Mouse (Mus musculus): ENCODE results near the gene Rnf40. TPM values are rescaled to one million over a fixed set of nuclear protein-coding genes. Genes with fewer than 3 reads are reported as not detected.

The Rnf40 gene
- polyA plus RNA-seq, 1 experiment, result 56.5 TPM

DNA sequence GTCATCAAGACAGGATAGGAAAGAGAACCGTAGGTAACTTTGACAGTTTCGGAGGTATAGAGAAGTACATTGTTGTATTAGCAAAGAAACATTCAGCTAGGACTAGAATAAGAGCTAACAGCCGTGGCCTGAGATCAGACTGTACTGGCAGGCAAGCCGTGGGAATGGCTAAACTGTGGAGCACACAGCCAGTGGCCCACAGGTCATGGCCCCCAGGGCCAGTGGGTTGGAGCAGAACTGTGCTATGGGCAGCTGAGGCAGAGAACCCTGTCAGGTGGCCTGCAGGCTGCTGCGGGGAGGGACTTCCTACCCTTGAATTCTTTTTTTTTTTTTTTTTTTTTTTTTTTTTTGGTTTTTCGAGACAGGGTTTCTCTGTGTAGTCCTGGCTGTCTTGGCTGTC lies 60.6 kb downstream of the Rnf40 start:
- Histone ChIP-seq H3K4me3 (ENCODE audit: control insufficient read depth, low read depth, low read length) (no peak overlapping the region), H3K36me3 (ENCODE audit: control insufficient read depth, insufficient read depth, low read length) (no peaks in the 10 kb centered on the region), H3K4me1 (ENCODE audit: control insufficient read depth, insufficient read depth, low read length) (peaks cover 4% of the 10 kb centered on the region), H3K27me3 (ENCODE audit: control insufficient read depth, insufficient read depth, low read length) (no peaks in the 10 kb centered on the region), H3K27ac (ENCODE audit: control insufficient read depth, insufficient read depth, low read depth, low read length) (no peak overlapping the region)
- no peak for TF ChIP-seq CTCF (IDR thresholded peaks at IDR 0.05; ENCODE audit: control insufficient read depth, insufficient read depth, insufficient replicate concordance, low read depth, low read length)
- no peak for TF ChIP-seq POLR2A (IDR thresholded peaks at IDR 0.05; ENCODE audit: control insufficient read depth, low read depth, low read length)

DNA sequence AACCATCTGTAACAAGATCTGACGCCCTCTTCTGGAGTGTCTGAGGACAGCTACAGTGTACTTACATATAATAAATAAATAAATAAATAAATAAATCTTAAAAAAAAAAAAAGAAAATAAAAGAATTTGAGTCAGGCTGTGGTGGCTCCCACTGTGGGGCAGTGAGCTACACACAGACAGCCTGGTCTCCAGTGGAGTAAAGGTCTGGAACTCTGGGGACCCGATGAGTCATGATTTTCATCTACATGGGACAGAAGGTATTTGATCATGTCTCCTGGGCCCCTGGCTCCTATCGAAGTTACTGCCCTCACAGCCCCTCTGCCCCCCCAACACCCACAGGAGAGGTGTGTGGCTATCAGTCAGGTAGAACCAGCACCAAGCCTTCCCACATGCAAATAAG lies 63.1 kb downstream of the Rnf40 start:
- Histone ChIP-seq H3K36me3 (ENCODE audit: control insufficient read depth, insufficient read depth, low read length) (no peaks in the 10 kb centered on the region), H3K27me3 (ENCODE audit: control insufficient read depth, insufficient read depth, low read length) (no peaks in the 10 kb centered on the region), H3K4me1 (ENCODE audit: control insufficient read depth, insufficient read depth, low read length) (peaks cover 4% of the 10 kb centered on the region), H3K27ac (ENCODE audit: control insufficient read depth, insufficient read depth, low read depth, low read length) (no peak overlapping the region), H3K4me3 (ENCODE audit: control insufficient read depth, low read depth, low read length) (no peak overlapping the region)
- TF ChIP-seq POLR2A (IDR thresholded peaks at IDR 0.05; ENCODE audit: control insufficient read depth, low read depth, low read length) (no peak), CTCF (IDR thresholded peaks at IDR 0.05; ENCODE audit: control insufficient read depth, insufficient read depth, insufficient replicate concordance, low read depth, low read length) (no peak)

- no peak overlapping the region for H3K27ac ChIP-seq (ENCODE audit: control insufficient read depth, insufficient read depth, low read depth, low read length)
- no peaks in the 10 kb centered on the region for H3K36me3 ChIP-seq (ENCODE audit: control insufficient read depth, insufficient read depth, low read length)
- H3K27me3 ChIP-seq (ENCODE audit: control insufficient read depth, insufficient read depth, low read length), result no peaks in the 10 kb centered on the region
- H3K4me1 ChIP-seq (ENCODE audit: control insufficient read depth, insufficient read depth, low read length), result peaks cover 4% of the 10 kb centered on the region
- no peak overlapping the region; the same call in 1 of the 2 replicates for H3K4me3 ChIP-seq (ENCODE audit: control insufficient read depth, low read depth, low read length)
- TF ChIP-seq POLR2A (IDR thresholded peaks at IDR 0.05; ENCODE audit: control insufficient read depth, low read depth, low read length) (no peak), CTCF (IDR thresholded peaks at IDR 0.05; ENCODE audit: control insufficient read depth, insufficient read depth, insufficient replicate concordance, low read depth, low read length) (no peak)
Measured at GRCm38 (mm10) chr7:127652050-127652449, 63.5 kb downstream of the Rnf40 start.

DNA sequence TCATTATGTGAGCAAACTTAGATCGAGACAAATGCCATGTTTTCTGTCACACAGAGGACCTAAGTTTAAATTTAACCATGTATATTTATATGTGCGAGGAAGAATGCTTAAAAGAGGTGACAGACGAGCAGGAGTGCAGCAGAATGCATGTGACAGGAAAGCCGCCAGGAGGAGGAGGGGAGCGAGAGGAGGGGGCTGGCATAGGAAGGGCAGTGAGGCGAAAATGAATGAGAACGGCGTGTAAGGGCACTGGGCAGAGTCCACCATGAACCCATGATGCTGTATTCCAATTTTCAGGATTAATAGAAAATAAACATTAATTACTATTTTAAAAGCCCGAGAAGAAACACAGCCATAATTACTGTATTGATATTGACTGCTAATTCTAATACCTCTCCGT lies 65.8 kb downstream of the Rnf40 start:
- Histone ChIP-seq H3K27ac (ENCODE audit: control insufficient read depth, insufficient read depth, low read depth, low read length) (no peak overlapping the region), H3K36me3 (ENCODE audit: control insufficient read depth, insufficient read depth, low read length) (no peaks in the 10 kb centered on the region), H3K4me1 (ENCODE audit: control insufficient read depth, insufficient read depth, low read length) (peaks cover 4% of the 10 kb centered on the region), H3K27me3 (ENCODE audit: control insufficient read depth, insufficient read depth, low read length) (no peaks in the 10 kb centered on the region), H3K4me3 (ENCODE audit: control insufficient read depth, low read depth, low read length) (no peak overlapping the region)
- TF ChIP-seq POLR2A (IDR thresholded peaks at IDR 0.05; ENCODE audit: control insufficient read depth, low read depth, low read length) (no peak), CTCF (IDR thresholded peaks at IDR 0.05; ENCODE audit: control insufficient read depth, insufficient read depth, insufficient replicate concordance, low read depth, low read length) (no peak)

Other genes starting within 250 kb of the Rnf40 start
- 42.7 and 45.0 TPM in 2 replicates for gene Zfp768, start 243.2 kb upstream of the Rnf40 start, polyA plus RNA-seq (2012; rRNA removed)
- gene Zfp747, start 212.7 kb upstream of the Rnf40 start, polyA plus RNA-seq (2012; rRNA removed), result 1.0 and 1.4 TPM in 2 replicates
- 0.32 and 0.37 TPM in 2 replicates for gene 9130019O22Rik, start 201.6 kb upstream of the Rnf40 start, polyA plus RNA-seq (2012; rRNA removed)
- gene E430018J23Rik, start 195.1 kb upstream of the Rnf40 start, polyA plus RNA-seq (2012; rRNA removed), result 6.2 and 6.7 TPM in 2 replicates
- 0.30 and 0.31 TPM in 2 replicates for gene Zfp764, start 181.9 kb upstream of the Rnf40 start, polyA plus RNA-seq (2012; rRNA removed)
- gene Zfp688, start 166.7 kb upstream of the Rnf40 start, polyA plus RNA-seq (2012; rRNA removed), result 18.6 and 30.1 TPM in 2 replicates
- 11.2 and 12.7 TPM in 2 replicates for gene Zfp689, start 139.6 kb upstream of the Rnf40 start, polyA plus RNA-seq (2012; rRNA removed)
- gene Prr14, start 129.2 kb upstream of the Rnf40 start, polyA plus RNA-seq (2012; rRNA removed), result 55.4 and 58.4 TPM in 2 replicates
- 42.8 and 44.8 TPM in 2 replicates for gene Fbrs, start 109.6 kb upstream of the Rnf40 start, polyA plus RNA-seq (2012; rRNA removed)
- 13.7 and 20.0 TPM in 2 replicates for gene Srcap, start 76.8 kb upstream of the Rnf40 start, polyA plus RNA-seq (2012; rRNA removed)
- 6.1 and 6.6 TPM in 2 replicates for gene Gm42715, start 69.2 kb upstream of the Rnf40 start, polyA plus RNA-seq (2012; rRNA removed)
- gene Tmem265, start 27.4 kb upstream of the Rnf40 start, polyA plus RNA-seq (2012; rRNA removed), result 4.3 and 4.5 TPM in 2 replicates
- 1,776 and 1,820 TPM in 2 replicates for gene Phkg2, start 15.4 kb upstream of the Rnf40 start, polyA plus RNA-seq (2012; rRNA removed)
- gene Ccdc189, start 172 bp upstream of the Rnf40 start, polyA plus RNA-seq (2012; rRNA removed), result 200 and 220 TPM in 2 replicates
- 10.4 and 14.9 TPM in 2 replicates for gene Zfp629, start 27.0 kb downstream of the Rnf40 start, polyA plus RNA-seq (2012; rRNA removed)
- 69.0 and 79.6 TPM in 2 replicates for gene Bcl7c, start 120.2 kb downstream of the Rnf40 start, polyA plus RNA-seq (2012; rRNA removed)
- 4.7 and 5.1 TPM in 2 replicates for gene Ctf1, start 124.0 kb downstream of the Rnf40 start, polyA plus RNA-seq (2012; rRNA removed)
- 0.07 TPM in 1 of 2 replicates, not detected in the other for gene Ctf2, start 143.4 kb downstream of the Rnf40 start, polyA plus RNA-seq (2012; rRNA removed)
- gene Fbxl19, start 155.8 kb downstream of the Rnf40 start, polyA plus RNA-seq (2012; rRNA removed), result 36.9 and 37.2 TPM in 2 replicates
- 13.8 and 13.9 TPM in 2 replicates for gene Orai3, start 181.0 kb downstream of the Rnf40 start, polyA plus RNA-seq (2012; rRNA removed)
- gene Setd1a, start 187.9 kb downstream of the Rnf40 start, polyA plus RNA-seq (2012; rRNA removed), result 15.9 and 18.2 TPM in 2 replicates
- not detected in 2 replicates for gene Gm49388, start 196.8 kb downstream of the Rnf40 start, polyA plus RNA-seq (2012; rRNA removed)
- 6.1 and 7.1 TPM in 2 replicates for gene Hsd3b7, start 211.8 kb downstream of the Rnf40 start, polyA plus RNA-seq (2012; rRNA removed)
- gene Stx4a, start 235.5 kb downstream of the Rnf40 start, polyA plus RNA-seq (2012; rRNA removed), result 18.3 and 19.4 TPM in 2 replicates
- gene Stx1b, start 235.8 kb downstream of the Rnf40 start, polyA plus RNA-seq (2012; rRNA removed), result 2.2 and 2.4 TPM in 2 replicates